In the genomic region with DNA sequence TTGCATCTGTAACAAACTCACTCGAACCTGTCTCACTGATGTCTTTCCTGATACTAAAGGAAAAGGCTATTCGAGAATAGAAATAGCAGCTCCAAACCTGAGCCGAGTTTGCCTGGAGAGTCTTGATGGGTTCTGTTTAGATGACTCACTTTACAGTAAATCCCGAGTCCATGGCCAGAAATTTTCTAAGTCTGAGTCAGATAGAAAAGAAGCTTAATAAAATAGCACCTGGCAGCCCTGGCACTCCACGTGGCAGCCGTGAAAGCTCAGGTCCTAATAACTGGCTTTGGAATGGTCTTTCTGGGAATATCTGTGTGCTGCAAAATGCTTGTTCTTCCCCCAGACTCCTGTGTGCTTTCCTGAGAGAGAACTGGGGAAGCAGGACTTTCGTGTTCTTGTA, we compare ENCODE assay signal across 15 mouse cellular contexts.
A peak's percentile ranks its signal among the peaks of the same experiment; 100 is the strongest.
DNase-seq lines count a peak whose midpoint lies in the region; ATAC-seq and TF ChIP-seq lines count a peak whose summit lies in the region.
"Had no signal": no experiment of that assay in that cellular context is flagged by ENCODE, and none has a peak within 500 bp of the region (broad histone marks: within the 10 kb centered on the region; RNA-seq: fewer than 3 reads in every experiment).

No protein-coding gene starts in this region.

- H3K27ac ChIP-seq in kidney, embryonic 15.5 days = no peak overlapping the region
- H3K27ac ChIP-seq: embryonic facial prominence, embryonic 13.5 days; heart, embryonic 13.5 days; liver, embryonic 12.5 days; midbrain, embryonic 15.5 days; neural tube, embryonic 12.5 days had no signal

- CTCF ChIA-PET in Patski (lab: Charles Lee) = interaction anchor here (0.8 to 1.2 kb wide), 3 partner anchors 21 to 435 kb away, joined by 3 read pairs; no protein-coding TSS in a partner anchor

- no peak overlapping the region for H3K9ac ChIP-seq in kidney, embryonic 15.5 days
- H3K9ac ChIP-seq: embryonic facial prominence, embryonic 13.5 days; heart, embryonic 13.5 days; liver, embryonic 12.5 days; midbrain, embryonic 15.5 days; neural tube, embryonic 12.5 days had no signal

- H3K9me3 ChIP-seq in kidney, embryonic 15.5 days (replicated peaks) = no peaks in the 10 kb centered on the region
- H3K9me3 ChIP-seq: embryonic facial prominence, embryonic 13.5 days; heart, embryonic 13.5 days; liver, embryonic 12.5 days; midbrain, embryonic 15.5 days; neural tube, embryonic 12.5 days had no signal

- no peak overlapping the region for H3K4me3 ChIP-seq in kidney, embryonic 15.5 days (replicated peaks)
- H3K4me3 ChIP-seq: embryonic facial prominence, embryonic 13.5 days; heart, embryonic 13.5 days; liver, embryonic 12.5 days; midbrain, embryonic 15.5 days; neural tube, embryonic 12.5 days had no signal

- in situ Hi-C loops in Patski (cut with MboI; ENCODE audit: low pct_unique_long_range_greater_than_20kb) = no loop called here

- H3K27me3 ChIP-seq in Patski = no peaks in the 10 kb centered on the region
- H3K27me3 ChIP-seq in kidney, embryonic 15.5 days = no peaks in the 10 kb centered on the region
- H3K27me3 ChIP-seq: embryonic facial prominence, embryonic 13.5 days; heart, embryonic 13.5 days; liver, embryonic 12.5 days; midbrain, embryonic 15.5 days; neural tube, embryonic 12.5 days had no signal

- TF ChIP-seq CTCF in Patski (IDR thresholded peaks at IDR 0.05) = no peak

- ATAC-seq in Patski = peak; percentile 87
- ATAC-seq in kidney, embryonic 15.5 days (replicated peaks; ENCODE audit: low FRiP score) = no peak
- ATAC-seq: liver, embryonic 12.5 days; midbrain, embryonic 15.5 days had no signal

- H3K4me2 ChIP-seq in kidney, embryonic 15.5 days = no peak overlapping the region
- H3K4me2 ChIP-seq: embryonic facial prominence, embryonic 13.5 days; heart, embryonic 13.5 days; liver, embryonic 12.5 days; midbrain, embryonic 15.5 days; neural tube, embryonic 12.5 days had no signal

- 80% methylated on average over 7 of the region's 7 CpGs for WGBS in kidney, embryonic 15.5 days

- POLR2A ChIA-PET in Patski (lab: Charles Lee) = no interaction called here

- H3K36me3 ChIP-seq in kidney, embryonic 15.5 days = no peaks in the 10 kb centered on the region
- H3K36me3 ChIP-seq: embryonic facial prominence, embryonic 13.5 days; heart, embryonic 13.5 days; liver, embryonic 12.5 days; midbrain, embryonic 15.5 days; neural tube, embryonic 12.5 days had no signal

- peak; percentile 25 for DNase-seq in adrenal gland, adult 2 months
- no peak for DNase-seq in adrenal gland, adult 8-10 months
- peak; percentile 5 to 14 for DNase-seq in layer of hippocampus, adult 8-10 months (ENCODE audit: low spot score in 2 of 2)
- DNase-seq in layer of hippocampus, postnatal 14 days (ENCODE audit: low spot score in 2 of 2) = no peak
- peak; percentile 46 for DNase-seq in Patski (ENCODE audit: low read depth, low spot score)
- peak; percentile 40 for DNase-seq in fibroblast of lung, adult 2 months (ENCODE audit: low read depth)
- DNase-seq in embryo, embryonic 10.5 days (ENCODE audit: low spot score) = no peak
- DNase-seq: heart, postnatal 4 days; kidney, adult 8-10 months had no signal

- no peaks in the 10 kb centered on the region for H3K4me1 ChIP-seq in kidney, embryonic 15.5 days
- H3K4me1 ChIP-seq: embryonic facial prominence, embryonic 13.5 days; heart, embryonic 13.5 days; liver, embryonic 12.5 days; midbrain, embryonic 15.5 days; neural tube, embryonic 12.5 days had no signal

Comparison
In these comparisons a context has a peak if more than half of its experiments do, and no peak if none do; other contexts are left out.
1. DNase-seq: peak in adrenal gland, adult 2 months (single experiment), layer of hippocampus, adult 8-10 months (2 of 2), Patski (single experiment) and fibroblast of lung, adult 2 months (single experiment); none in adrenal gland, adult 8-10 months (single experiment), layer of hippocampus, postnatal 14 days (0 of 2) and embryo, embryonic 10.5 days (single experiment).